Mouse (Mus musculus): Measurements from ENCODE around the gene Fat3. TPM values are rescaled to one million over a fixed set of nuclear protein-coding genes. Genes with fewer than 3 reads are reported as not detected.

Gene Fat3
- polyA plus RNA-seq, 1 experiment = 42.0 TPM

GRCm38 (mm10) chr9:16428589-16428988 is 72.5 kb downstream of the Fat3 start:
- TF ChIP-seq POLR2A (IDR thresholded peaks at IDR 0.05; ENCODE audit: borderline replicate concordance, extremely low read depth, insufficient read depth, insufficient read length, poor library complexity, severe bottlenecking) = no peak
- no peak for TF ChIP-seq CTCF (IDR thresholded peaks at IDR 0.05; ENCODE audit: borderline replicate concordance, extremely low read depth, insufficient read depth, insufficient read length)
- peak; percentile 86 for DNase-seq (ENCODE audit: low read depth)

GRCm38 (mm10) chr9:16422707-16423106 is 78.4 kb downstream of the Fat3 start:
- no peak for DNase-seq (ENCODE audit: low read depth)
- no peak for TF ChIP-seq CTCF (IDR thresholded peaks at IDR 0.05; ENCODE audit: borderline replicate concordance, extremely low read depth, insufficient read depth, insufficient read length)
- TF ChIP-seq POLR2A (IDR thresholded peaks at IDR 0.05; ENCODE audit: borderline replicate concordance, extremely low read depth, insufficient read depth, insufficient read length, poor library complexity, severe bottlenecking) = no peak

- no peak for TF ChIP-seq CTCF (IDR thresholded peaks at IDR 0.05; ENCODE audit: borderline replicate concordance, extremely low read depth, insufficient read depth, insufficient read length)
- no peak for TF ChIP-seq POLR2A (IDR thresholded peaks at IDR 0.05; ENCODE audit: borderline replicate concordance, extremely low read depth, insufficient read depth, insufficient read length, poor library complexity, severe bottlenecking)
- DNase-seq (ENCODE audit: low read depth) = peak; percentile 17
Observed at GRCm38 (mm10) chr9:16402815-16403214, 98.3 kb downstream of the Fat3 start.

- TF ChIP-seq POLR2A (IDR thresholded peaks at IDR 0.05; ENCODE audit: borderline replicate concordance, extremely low read depth, insufficient read depth, insufficient read length, poor library complexity, severe bottlenecking) = no peak
- no peak for TF ChIP-seq CTCF (IDR thresholded peaks at IDR 0.05; ENCODE audit: borderline replicate concordance, extremely low read depth, insufficient read depth, insufficient read length)
Observed at GRCm38 (mm10) chr9:16398734-16399686, 102.1 kb downstream of the Fat3 start.

GRCm38 (mm10) chr9:16389141-16389540 is 111.9 kb downstream of the Fat3 start:
- no peak for TF ChIP-seq POLR2A (IDR thresholded peaks at IDR 0.05; ENCODE audit: borderline replicate concordance, extremely low read depth, insufficient read depth, insufficient read length, poor library complexity, severe bottlenecking)
- no peak for TF ChIP-seq CTCF (IDR thresholded peaks at IDR 0.05; ENCODE audit: borderline replicate concordance, extremely low read depth, insufficient read depth, insufficient read length)

More at GRCm38 (mm10) chr9:16398734-16399686, 102.1 kb downstream of the Fat3 start:
- peak; percentile 92 for DNase-seq (ENCODE audit: low read depth)

GRCm38 (mm10) chr9:16387527-16387926 is 113.6 kb downstream of the Fat3 start:
- no peak for DNase-seq (ENCODE audit: low read depth)
- TF ChIP-seq POLR2A (IDR thresholded peaks at IDR 0.05; ENCODE audit: borderline replicate concordance, extremely low read depth, insufficient read depth, insufficient read length, poor library complexity, severe bottlenecking) (no peak), CTCF (IDR thresholded peaks at IDR 0.05; ENCODE audit: borderline replicate concordance, extremely low read depth, insufficient read depth, insufficient read length) (no peak)

More at GRCm38 (mm10) chr9:16389141-16389540, 111.9 kb downstream of the Fat3 start:
- no peak for DNase-seq (ENCODE audit: low read depth)

- DNase-seq (ENCODE audit: low read depth) = no peak
Observed at GRCm38 (mm10) chr9:16363713-16364112, 137.4 kb downstream of the Fat3 start.

GRCm38 (mm10) chr9:16361811-16362210 is 139.3 kb downstream of the Fat3 start:
- DNase-seq (ENCODE audit: low read depth) = no peak
- TF ChIP-seq POLR2A (IDR thresholded peaks at IDR 0.05; ENCODE audit: borderline replicate concordance, extremely low read depth, insufficient read depth, insufficient read length, poor library complexity, severe bottlenecking) (no peak), CTCF (IDR thresholded peaks at IDR 0.05; ENCODE audit: borderline replicate concordance, extremely low read depth, insufficient read depth, insufficient read length) (no peak)

More at GRCm38 (mm10) chr9:16363713-16364112, 137.4 kb downstream of the Fat3 start:
- TF ChIP-seq CTCF (IDR thresholded peaks at IDR 0.05; ENCODE audit: borderline replicate concordance, extremely low read depth, insufficient read depth, insufficient read length) (no peak), POLR2A (IDR thresholded peaks at IDR 0.05; ENCODE audit: borderline replicate concordance, extremely low read depth, insufficient read depth, insufficient read length, poor library complexity, severe bottlenecking) (no peak)

- peak; percentile 43 for DNase-seq (ENCODE audit: low read depth)
- TF ChIP-seq CTCF (IDR thresholded peaks at IDR 0.05; ENCODE audit: borderline replicate concordance, extremely low read depth, insufficient read depth, insufficient read length) (no peak), POLR2A (IDR thresholded peaks at IDR 0.05; ENCODE audit: borderline replicate concordance, extremely low read depth, insufficient read depth, insufficient read length, poor library complexity, severe bottlenecking) (no peak)
Observed at GRCm38 (mm10) chr9:16356636-16357035, 144.4 kb downstream of the Fat3 start.

- no peak for DNase-seq (ENCODE audit: low read depth)
- TF ChIP-seq CTCF (IDR thresholded peaks at IDR 0.05; ENCODE audit: borderline replicate concordance, extremely low read depth, insufficient read depth, insufficient read length) = no peak
- no peak for TF ChIP-seq POLR2A (IDR thresholded peaks at IDR 0.05; ENCODE audit: borderline replicate concordance, extremely low read depth, insufficient read depth, insufficient read length, poor library complexity, severe bottlenecking)
Observed at GRCm38 (mm10) chr9:16354906-16355305, 146.2 kb downstream of the Fat3 start.

- DNase-seq (ENCODE audit: low read depth) = peak; percentile 77
- TF ChIP-seq POLR2A (IDR thresholded peaks at IDR 0.05; ENCODE audit: borderline replicate concordance, extremely low read depth, insufficient read depth, insufficient read length, poor library complexity, severe bottlenecking) (no peak), CTCF (IDR thresholded peaks at IDR 0.05; ENCODE audit: borderline replicate concordance, extremely low read depth, insufficient read depth, insufficient read length) (no peak)
Observed at GRCm38 (mm10) chr9:16353049-16353724, 147.9 kb downstream of the Fat3 start.

Measured in brain, embryonic 14.5 days (tissue).